Mouse (Mus musculus) hindbrain, embryonic 13.5 days (tissue): Measurements from ENCODE around the gene Artn. TPM values are rescaled to one million over a fixed set of nuclear protein-coding genes. Genes with fewer than 3 reads are reported as not detected.
A peak's percentile ranks its signal among the peaks of the same experiment; 100 is the strongest.

Experiments
- ATAC-seq: fragments of 200-750 bp; cut with Nextera tagmentation; 2 replicates; pipeline ENCODE4 v1.8.0; 2017; ENCODE audit warnings: moderate TSS enrichment; ENCODE audit not compliant: low FRiP score
- H3K27ac ChIP-seq: fragments of 300-500 bp; sonication (generic); 2 replicates; pipeline ENCODE4 v1.5.1; 2015; ENCODE audit warnings: inconsistent platforms, mild to moderate bottlenecking, moderate library complexity
- H3K27me3 ChIP-seq: fragments of 300-500 bp; sonication (generic); 2 replicates; pipeline ENCODE4 v1.6.1; 2015; ENCODE audit warnings: mild to moderate bottlenecking, inconsistent platforms
- H3K36me3 ChIP-seq: fragments of 300-500 bp; sonication (generic); 2 replicates; pipeline ENCODE4 v1.6.1; 2015; ENCODE audit warnings: mild to moderate bottlenecking, inconsistent platforms
- H3K4me1 ChIP-seq: fragments of 300-500 bp; sonication (generic); replicated peaks from 2 replicates; pipeline ENCODE4 v1.6.1; 2015; ENCODE audit warnings: inconsistent platforms
- H3K4me2 ChIP-seq: fragments of 300-500 bp; sonication (generic); 2 replicates; pipeline ENCODE4 v1.6.1; 2015; ENCODE audit warnings: inconsistent platforms, mild to moderate bottlenecking, moderate library complexity
- H3K4me3 ChIP-seq: fragments of 300-500 bp; sonication (generic); 2 replicates; pipeline ENCODE4 v1.5.1; 2015; ENCODE audit warnings: mild to moderate bottlenecking, inconsistent platforms
- H3K9ac ChIP-seq: fragments of 300-500 bp; sonication (generic); 2 replicates; pipeline ENCODE4 v1.6.1; 2015; ENCODE audit warnings: mild to moderate bottlenecking, inconsistent platforms
- H3K9me3 ChIP-seq: fragments of 300-500 bp; sonication (generic); 2 replicates; pipeline ENCODE4 v1.6.1; 2016; ENCODE audit warnings: inconsistent platforms
- WGBS: fragments of 180-500 bp; shearing (Covaris S2); methylation state at CpG from one replicate; pipeline ENCODE4 v1.1.7; 2015; 5-methylcytosine and 5-hydroxymethylcytosine counted together
- polyA plus RNA-seq: library from polyadenylated mRNA; unstranded; fragments of >200 nt; fragmentation: Nextera tagmentation; extraction: Ambion mirVana; gene quantifications from 2 replicates; pipeline ENCODE4 v1.2.1, GENCODE M21; 2015

Artn gene
- polyA plus RNA-seq, 1 experiment from 2014 or later = 0.84 TPM

DNA sequence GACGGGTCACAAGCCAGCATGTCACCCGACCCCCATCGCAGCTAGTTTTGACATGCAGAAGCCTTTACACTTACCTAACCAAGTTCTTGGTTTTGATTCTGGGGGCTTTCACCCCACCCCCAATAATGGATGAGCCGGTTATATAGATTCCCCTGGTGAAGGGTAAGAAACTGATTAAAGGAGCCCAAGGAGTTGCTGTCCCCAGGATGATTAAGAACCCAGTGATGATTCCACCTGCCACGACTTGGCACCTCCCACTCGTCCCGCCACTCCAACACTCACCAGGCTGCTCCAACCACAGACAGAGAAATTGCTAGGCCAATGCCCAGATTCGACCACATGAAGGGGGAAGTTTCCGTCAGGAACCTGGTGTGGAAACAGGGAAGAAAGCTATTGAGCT lies 43.6 kb downstream of the Artn start:
- no peak for ATAC-seq
- H3K4me2 ChIP-seq = peak overlapping the region; percentile 91

GRCm38 (mm10) chr4:117885093-117885492 lies 44.5 kb downstream of the Artn start:
- H3K4me2 ChIP-seq = no peak overlapping the region
- peaks cover 46% of the 10 kb centered on the region for H3K36me3 ChIP-seq
- H3K4me1 ChIP-seq = peaks cover 63% of the 10 kb centered on the region
- H3K9me3 ChIP-seq = no peaks in the 10 kb centered on the region
- H3K27me3 ChIP-seq = no peaks in the 10 kb centered on the region
- no peak overlapping the region for H3K4me3 ChIP-seq
- H3K9ac ChIP-seq = no peak overlapping the region
- no peak for ATAC-seq
- WGBS = 97% methylated on average over 10 of the region's 10 CpGs
- H3K27ac ChIP-seq = no peak overlapping the region

More for the DNA sequence above, 43.6 kb downstream of the Artn start:
- 83% methylated on average over 9 of the region's 9 CpGs for WGBS
- Histone ChIP-seq H3K4me3 (peak overlapping the region; percentile 92), H3K4me1 (peaks cover 61% of the 10 kb centered on the region), H3K27me3 (no peaks in the 10 kb centered on the region), H3K27ac (no peak overlapping the region), H3K9ac (peak overlapping the region; percentile 97), H3K9me3 (no peaks in the 10 kb centered on the region), H3K36me3 (peaks cover 40% of the 10 kb centered on the region)

- Histone ChIP-seq H3K4me2 (peak overlapping the region; percentile 89), H3K27me3 (no peaks in the 10 kb centered on the region), H3K9ac (peak overlapping the region; percentile 91), H3K4me1 (peaks cover 71% of the 10 kb centered on the region), H3K27ac (no peak overlapping the region), H3K9me3 (no peaks in the 10 kb centered on the region), H3K4me3 (peak overlapping the region; percentile 82), H3K36me3 (peaks cover 45% of the 10 kb centered on the region)
- no peak for ATAC-seq
- 100% methylated on average over 1 of the region's 1 CpGs for WGBS
These were observed 45.4 kb downstream of the Artn start for GRCm38 (mm10) chr4:117884146-117884545.

DNA sequence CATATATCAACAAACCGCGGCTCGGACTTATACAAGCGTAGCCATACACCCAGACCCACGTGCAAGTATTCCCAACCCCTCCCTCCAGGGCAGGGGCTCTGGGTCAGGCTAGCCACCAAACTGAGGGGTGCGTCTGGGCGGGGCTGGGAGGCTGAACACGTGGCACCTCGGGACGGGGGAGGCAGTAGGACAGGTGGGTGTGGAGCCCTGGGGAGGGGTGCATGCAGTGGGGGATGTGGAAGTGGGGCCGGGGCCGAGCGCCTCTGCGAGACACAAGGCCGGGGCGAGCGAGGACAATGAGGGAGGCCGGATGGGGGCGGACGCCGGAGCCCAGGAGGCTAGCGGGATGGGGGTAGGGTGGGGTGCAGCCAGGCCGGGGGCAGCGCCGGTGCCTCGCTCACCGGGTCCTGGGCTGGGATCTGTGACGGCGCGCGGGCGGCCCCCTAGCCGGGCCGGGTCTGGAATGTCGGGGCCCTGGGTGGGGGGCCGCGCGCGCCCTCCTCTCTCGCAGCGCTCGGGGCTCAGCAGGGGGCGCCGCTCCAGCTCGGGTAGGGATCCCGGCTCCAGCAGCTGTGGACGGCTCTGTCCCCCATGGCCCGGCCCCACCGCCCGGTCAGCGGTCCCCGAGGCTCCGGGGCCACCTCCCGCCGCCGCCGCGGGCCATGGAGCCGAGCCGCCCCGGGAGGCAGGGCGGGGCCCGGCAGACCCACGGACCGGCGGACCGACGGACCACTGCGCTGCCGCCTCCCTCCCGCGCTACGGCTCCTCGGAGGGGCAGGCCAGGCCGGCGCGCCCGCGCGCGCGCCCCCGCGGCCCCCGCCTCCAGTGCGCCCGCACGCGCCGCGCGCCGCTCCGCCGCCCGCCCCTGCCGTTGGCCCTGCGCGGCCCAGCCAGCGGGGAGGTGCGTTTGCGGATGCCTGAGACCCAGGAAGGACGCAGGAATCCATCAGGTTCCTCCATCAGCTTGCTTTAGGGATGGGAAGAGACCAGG lies 46.6 kb downstream of the Artn start, which contains the start of gene B4galt2:
TSS of gene B4galt2 (minus strand) at position 787 of the 991 bp plus-strand sequence.
- H3K36me3 ChIP-seq = peaks cover 52% of the 10 kb centered on the region
- H3K4me2 ChIP-seq = peak within 1 kb of the TSS; percentile 89
- peak within 1 kb of the TSS; percentile 91 for H3K9ac ChIP-seq
- no peaks in the 10 kb centered on the region for H3K9me3 ChIP-seq
- peak; percentile 43 for ATAC-seq
- peak within 1 kb of the TSS; percentile 87 for H3K27ac ChIP-seq
- peak within 1 kb of the TSS; percentile 82 for H3K4me3 ChIP-seq
- under 1% methylated on average over 63 of the region's 103 CpGs for WGBS
- H3K4me1 ChIP-seq = peaks cover 80% of the 10 kb centered on the region
- H3K27me3 ChIP-seq = no peaks in the 10 kb centered on the region

GRCm38 (mm10) chr4:117878703-117879102 lies 50.9 kb downstream of the Artn start:
- H3K36me3 ChIP-seq = peaks cover 73% of the 10 kb centered on the region
- no peak overlapping the region for H3K27ac ChIP-seq
- H3K4me1 ChIP-seq = peaks cover 48% of the 10 kb centered on the region
- no peak overlapping the region for H3K4me3 ChIP-seq
- no peak for ATAC-seq
- H3K27me3 ChIP-seq = no peaks in the 10 kb centered on the region
- 82% methylated on average over 5 of the region's 5 CpGs for WGBS
- no peak overlapping the region for H3K4me2 ChIP-seq
- H3K9ac ChIP-seq = 0 out of 2 replicates have a peak overlapping the region, but pooled peaks have one; percentile 24
- H3K9me3 ChIP-seq = no peaks in the 10 kb centered on the region

DNA sequence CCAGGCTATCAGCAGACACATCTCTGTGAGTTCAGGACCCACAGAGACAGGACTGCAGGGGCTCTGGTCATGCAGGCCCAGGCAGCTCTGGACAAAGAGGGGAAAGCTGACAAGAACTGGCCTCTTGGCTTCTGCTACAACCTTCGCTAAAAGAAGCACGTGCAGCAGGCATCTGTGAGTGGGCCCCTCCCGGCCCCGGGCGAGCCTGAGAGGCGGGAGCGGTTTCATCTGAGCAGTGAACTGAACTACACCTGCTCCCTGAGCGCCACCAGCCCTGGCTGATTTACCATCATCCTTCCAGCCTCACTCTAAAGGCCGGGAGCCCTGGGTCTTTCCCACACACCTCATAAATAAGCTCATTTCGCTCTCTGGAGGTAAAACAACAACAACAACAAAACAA lies 51.3 kb downstream of the Artn start:
- WGBS = 65% methylated on average over 10 of the region's 10 CpGs
- peaks cover 77% of the 10 kb centered on the region for H3K36me3 ChIP-seq

More for the DNA sequence above, 51.3 kb downstream of the Artn start:
- H3K27ac ChIP-seq = 0 out of 2 replicates have a peak overlapping the region, but pooled peaks have one; percentile 13
- no peaks in the 10 kb centered on the region for H3K9me3 ChIP-seq
- no peak for ATAC-seq
- no peak overlapping the region for H3K9ac ChIP-seq
- H3K4me3 ChIP-seq = no peak overlapping the region
- peaks cover 45% of the 10 kb centered on the region for H3K4me1 ChIP-seq
- no peaks in the 10 kb centered on the region for H3K27me3 ChIP-seq
- H3K4me2 ChIP-seq = no peak overlapping the region

Other genes starting within 250 kb of the Artn start
- gene Dmap1, start 247.5 kb downstream of the Artn start, polyA plus RNA-seq = 74.9 and 76.6 TPM in 2 replicates
- gene Gm12845, start 205.4 kb downstream of the Artn start, polyA plus RNA-seq = not detected in 2 replicates
- gene Klf17, start 164.1 kb downstream of the Artn start, polyA plus RNA-seq = 0.12 TPM in 1 of 2 replicates, not detected in the other
- 22.8 and 27.7 TPM in 2 replicates for gene Slc6a9, start 95.3 kb downstream of the Artn start, polyA plus RNA-seq
- 1.6 and 2.8 TPM in 2 replicates for gene Ccdc24, start 57.2 kb downstream of the Artn start, polyA plus RNA-seq
- 45.2 and 45.4 TPM in 2 replicates for gene B4galt2, start 46.3 kb downstream of the Artn start, polyA plus RNA-seq
- gene Atp6v0b, start 42.4 kb downstream of the Artn start, polyA plus RNA-seq = 485 and 492 TPM in 2 replicates
- 24.0 and 24.8 TPM in 2 replicates for gene Dph2, start 37.7 kb downstream of the Artn start, polyA plus RNA-seq
- gene Ipo13, start 14.8 kb downstream of the Artn start, polyA plus RNA-seq = 64.4 and 74.5 TPM in 2 replicates
- 10.5 and 10.8 TPM in 2 replicates for gene St3gal3, start 205.2 kb upstream of the Artn start, polyA plus RNA-seq